Mouse (Mus musculus) heart, postnatal 0 days (tissue): ENCODE measurements around the gene St6galnac5. TPM values are rescaled to one million over a fixed set of nuclear protein-coding genes. Genes with fewer than 3 reads are reported as not detected.

Source experiments
- ATAC-seq: fragments of 200-750 bp; cut with Nextera tagmentation; 2 replicates; pipeline ENCODE4 v1.8.0; 2017; ENCODE audit warnings: low read depth, moderate number of reproducible peaks, moderate library complexity; ENCODE audit not compliant: insufficient read depth
- DNase-seq: peaks from one replicate; pipeline ENCODE4 v3.0.0-alpha.2; 2016; ENCODE audit warnings: low spot score
- H3K27ac ChIP-seq: fragments of 300-500 bp; sonication (generic); 2 replicates; pipeline ENCODE4 v1.5.1; 2014; ENCODE audit warnings: low read depth, mild to moderate bottlenecking
- H3K27me3 ChIP-seq: fragments of 300-500 bp; sonication (generic); 2 replicates; pipeline ENCODE4 v1.6.1; 2014; ENCODE audit warnings: low read length, mixed read lengths; ENCODE audit not compliant: control insufficient read depth, insufficient read depth
- H3K36me3 ChIP-seq: fragments of 300-500 bp; sonication (generic); replicated peaks from 2 replicates; pipeline ENCODE4 v1.6.1; 2014; ENCODE audit warnings: low read length, mixed read lengths; ENCODE audit not compliant: control insufficient read depth, insufficient read depth
- H3K4me1 ChIP-seq: fragments of 300-500 bp; sonication (generic); 2 replicates; pipeline ENCODE4 v1.6.1; 2014; ENCODE audit warnings: antibody characterized with exemption; ENCODE audit not compliant: control insufficient read depth, insufficient read depth
- H3K4me2 ChIP-seq: fragments of 300-500 bp; sonication (generic); 2 replicates; pipeline ENCODE4 v1.6.1; 2014; ENCODE audit warnings: low read depth, mild to moderate bottlenecking, low read length, moderate library complexity
- H3K4me3 ChIP-seq: fragments of 300-500 bp; sonication (generic); 2 replicates; pipeline ENCODE4 v1.5.1; 2014; ENCODE audit warnings: low read depth, low read length
- H3K9ac ChIP-seq: fragments of 300-500 bp; sonication (generic); replicated peaks from 2 replicates; pipeline ENCODE4 v1.6.1; 2014; ENCODE audit warnings: low read depth, low read length, mixed read lengths
- H3K9me3 ChIP-seq: fragments of 300-500 bp; sonication (generic); replicated peaks from 2 replicates; pipeline ENCODE4 v1.6.1; 2016; ENCODE audit warnings: low read length; ENCODE audit not compliant: control insufficient read depth
- CTCF ChIP-seq: IDR thresholded peaks from 2 replicates; pipeline ENCODE4 v1.5.1; 2016; ENCODE audit warnings: antibody characterized with exemption, control low read depth, low read depth
- EP300 ChIP-seq: IDR thresholded peaks from 2 replicates; pipeline ENCODE4 v1.6.1; 2016; ENCODE audit warnings: antibody characterized with exemption, low read depth
- WGBS: fragments of 180-500 bp; shearing (Covaris S2); extraction: QIAGEN DNeasy Blood & Tissue Kit; methylation state at CpG from one replicate; pipeline ENCODE4 v1.1.7; 2014; 5-methylcytosine and 5-hydroxymethylcytosine counted together
- polyA plus RNA-seq: library from polyadenylated mRNA; unstranded; fragments of >200 nt; fragmentation: Nextera tagmentation; extraction: Ambion mirVana; gene quantifications from 2 replicates; pipeline ENCODE4 v1.2.1, GENCODE M21; 2015
- total RNA-seq: library from RNA; depleted of rRNA; stranded (reverse); fragments of >200 nt; gene quantifications from 2 replicates; pipeline ENCODE4 v1.2.3, GENCODE M21; 2014; ENCODE audit warnings: low replicate concordance

St6galnac5 gene
- total and polyA plus RNA-seq, 2 experiments from 2014 or later, result 0.03 TPM; not detected in 1

GRCm38 (mm10) chr3:152874431-152875355 lies 107.4 kb downstream of the St6galnac5 start:
- Histone ChIP-seq H3K9me3 (no peaks in the 10 kb centered on the region), H3K4me3 (no peak overlapping the region), H3K27ac (no peak overlapping the region), H3K27me3 (no peaks in the 10 kb centered on the region), H3K4me1 (no peaks in the 10 kb centered on the region), H3K9ac (no peak overlapping the region), H3K4me2 (no peak overlapping the region), H3K36me3 (no peaks in the 10 kb centered on the region)
- 83% methylated on average over 17 of the region's 17 CpGs for WGBS
- no peak for ATAC-seq
- no peak for TF ChIP-seq CTCF
- no peak for TF ChIP-seq EP300
- no peak for DNase-seq

GRCm38 (mm10) chr3:152872596-152872995 lies 109.5 kb downstream of the St6galnac5 start:
- Histone ChIP-seq H3K27me3 (no peaks in the 10 kb centered on the region), H3K4me2 (no peak overlapping the region), H3K4me1 (no peaks in the 10 kb centered on the region), H3K27ac (no peak overlapping the region), H3K9ac (no peak overlapping the region), H3K9me3 (no peaks in the 10 kb centered on the region), H3K36me3 (no peaks in the 10 kb centered on the region), H3K4me3 (no peak overlapping the region)
- no peak for ATAC-seq
- DNase-seq, result no peak
- no peak for TF ChIP-seq CTCF
- TF ChIP-seq EP300, result no peak
- 66% methylated on average over 6 of the region's 6 CpGs for WGBS

DNA sequence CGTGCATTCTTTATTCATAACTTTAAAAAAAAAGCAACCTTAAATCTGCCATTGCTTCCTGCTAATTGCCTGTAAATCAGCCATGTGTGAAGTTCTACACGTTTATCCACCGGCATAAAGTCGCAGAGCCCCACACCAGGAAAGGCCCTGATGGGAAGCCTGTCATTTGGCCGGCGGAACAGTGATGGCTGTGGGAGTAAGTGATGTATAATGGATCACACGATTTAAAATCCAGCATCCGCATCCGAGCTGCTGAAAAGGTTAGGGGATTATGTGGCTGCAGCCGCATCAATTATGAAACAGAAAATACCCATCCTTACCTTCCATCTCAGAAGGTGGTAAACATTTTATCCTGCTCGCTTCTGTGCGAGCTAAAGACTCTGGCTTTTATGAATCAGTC lies 110.0 kb downstream of the St6galnac5 start:
- H3K27ac ChIP-seq, result no peak overlapping the region
- H3K9me3 ChIP-seq, result no peaks in the 10 kb centered on the region
- WGBS, result 89% methylated on average over 12 of the region's 12 CpGs
- DNase-seq, result no peak
- no peak overlapping the region for H3K4me3 ChIP-seq
- no peak for ATAC-seq
- H3K36me3 ChIP-seq, result no peaks in the 10 kb centered on the region
- TF ChIP-seq CTCF (no peak), EP300 (no peak)
- no peak overlapping the region for H3K4me2 ChIP-seq
- no peak overlapping the region for H3K9ac ChIP-seq
- H3K27me3 ChIP-seq, result no peaks in the 10 kb centered on the region
- H3K4me1 ChIP-seq, result no peaks in the 10 kb centered on the region

- Histone ChIP-seq H3K9me3 (no peaks in the 10 kb centered on the region; the same call in 1 of the 2 replicates), H3K27ac (no peak overlapping the region), H3K36me3 (no peaks in the 10 kb centered on the region), H3K4me2 (no peak overlapping the region), H3K27me3 (no peaks in the 10 kb centered on the region), H3K4me3 (no peak overlapping the region), H3K9ac (no peak overlapping the region), H3K4me1 (no peaks in the 10 kb centered on the region)
- WGBS, result 56% methylated on average over 12 of the region's 12 CpGs
- TF ChIP-seq CTCF, result no peak
- ATAC-seq (no peak), DNase-seq (no peak)
Observed at GRCm38 (mm10) chr3:152867654-152868525, 114.2 kb downstream of the St6galnac5 start.

GRCm38 (mm10) chr3:152866035-152866965 lies 115.7 kb downstream of the St6galnac5 start:
- H3K27ac ChIP-seq, result no peak overlapping the region
- H3K9ac ChIP-seq, result no peak overlapping the region
- no peaks in the 10 kb centered on the region for H3K4me1 ChIP-seq
- DNase-seq (no peak), ATAC-seq (no peak)
- H3K36me3 ChIP-seq, result no peaks in the 10 kb centered on the region
- H3K9me3 ChIP-seq, result no peaks in the 10 kb centered on the region; the same call in 1 of the 2 replicates
- WGBS, result 82% methylated on average over 22 of the region's 22 CpGs
- no peaks in the 10 kb centered on the region for H3K27me3 ChIP-seq
- no peak overlapping the region for H3K4me2 ChIP-seq
- TF ChIP-seq CTCF (no peak), EP300 (no peak)
- no peak overlapping the region for H3K4me3 ChIP-seq
